Mouse (Mus musculus) heart, adult 2 months (tissue): Measurements from ENCODE around the gene Cd27.

ENCODE experiments used
- CTCF ChIP-seq: fragments of 200-600 bp; IDR thresholded peaks from 2 replicates; pipeline ENCODE4 v1.8.1; 2022; ENCODE audit warnings: antibody characterized with exemption, mild to moderate bottlenecking, moderate library complexity
- POLR2A ChIP-seq: fragments of 200-500 bp; IDR thresholded peaks from 2 replicates; pipeline ENCODE4 v1.6.1; 2011; ENCODE audit warnings: mild to moderate bottlenecking, low read depth, low read length, control low read depth; ENCODE audit not compliant: insufficient read depth

GRCm38 (mm10) chr6:125191332-125192015 lies 45.3 kb downstream of the Cd27 start, which contains the start of the genes Ncapd2 and Mrpl51:
- TF ChIP-seq CTCF (peak; percentile 49), POLR2A (no peak)
